Mouse (Mus musculus) gastrocnemius, adult 18-20 months (tissue): Measurements from ENCODE around the gene Btbd9. TPM values are rescaled to one million over a fixed set of nuclear protein-coding genes. Genes with fewer than 3 reads are reported as not detected.
A peak's percentile ranks its signal among the peaks of the same experiment; 100 is the strongest.

ENCODE experiments used
- DNase-seq: peaks from one replicate; pipeline ENCODE4 v3.0.0; 2021; ENCODE audit warnings: low spot score
- total RNA-seq, 2 experiments: library from RNA; stranded (reverse); gene quantifications; 2 replicates each; pipeline ENCODE4 v1.2.3; 2021

Gene Btbd9
- total RNA-seq, 2 experiments from 2014 or later = 11.5 to 15.2 TPM

DNA sequence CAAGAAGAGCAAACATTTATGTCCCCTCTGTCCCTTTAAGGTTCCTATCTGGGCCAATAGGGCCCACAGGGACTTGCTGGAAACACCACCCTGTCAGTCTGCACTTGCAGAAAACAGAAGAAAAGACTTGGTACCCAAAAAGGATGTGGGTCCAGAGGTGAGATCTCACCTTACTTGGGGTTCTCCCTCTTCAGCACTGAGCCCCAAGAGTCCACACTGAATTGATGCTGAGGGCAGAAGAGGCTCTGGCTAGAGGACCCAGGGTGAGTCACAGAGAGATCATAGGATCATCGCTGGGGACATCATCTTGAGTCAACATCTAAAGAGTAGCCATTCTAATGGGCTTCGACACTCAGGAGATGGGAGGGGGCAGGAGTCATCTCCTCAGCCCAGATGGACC is 290.6 kb downstream of the Btbd9 start:
- no peak for DNase-seq

DNA sequence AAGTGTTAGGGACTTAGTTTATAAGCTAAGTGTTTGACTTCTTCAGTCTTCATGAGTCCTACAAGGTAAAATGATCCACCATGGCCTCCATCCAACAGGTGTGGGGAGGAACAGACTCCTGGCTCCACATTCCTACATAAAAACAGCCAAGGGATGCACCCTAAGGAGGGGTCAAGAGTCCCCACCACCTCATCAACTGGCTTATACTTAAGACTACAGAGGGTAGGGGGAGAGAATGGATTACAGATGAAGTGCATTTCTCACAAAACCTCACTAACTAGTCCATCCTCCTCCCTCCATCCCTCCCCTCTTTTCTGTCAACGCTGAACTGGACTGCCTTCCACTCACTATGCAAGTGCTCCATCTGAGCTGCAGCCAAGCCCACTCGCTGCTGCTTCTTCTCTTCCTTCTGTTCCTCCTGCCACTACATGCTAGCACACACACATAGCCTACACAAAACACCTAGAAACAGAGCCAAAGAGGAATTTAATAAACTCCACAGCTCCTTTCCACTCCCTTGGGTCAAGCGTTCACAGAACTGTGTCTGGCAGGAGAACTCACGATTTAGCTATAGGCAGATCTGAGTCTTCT is 292.7 kb downstream of the Btbd9 start:
- no peak for DNase-seq

DNA sequence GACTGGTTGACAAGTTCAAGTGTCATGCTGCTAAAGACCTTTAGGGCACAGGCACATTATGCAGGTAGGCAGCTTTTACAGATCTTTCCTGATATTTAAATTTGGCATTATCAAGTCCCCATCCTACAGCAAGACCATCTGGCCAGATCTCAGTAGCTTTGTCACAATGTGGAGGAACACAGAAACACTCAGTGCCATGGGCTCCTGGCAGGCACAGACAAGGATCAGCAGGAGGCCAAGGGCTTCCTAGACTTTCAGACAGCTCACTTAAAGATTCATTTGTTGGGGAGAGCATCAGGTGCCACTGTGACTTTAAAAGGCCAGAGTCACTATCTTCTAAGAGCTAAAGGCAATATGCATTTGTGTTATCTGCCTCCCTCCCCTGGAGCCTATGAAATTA is 293.3 kb downstream of the Btbd9 start:
- DNase-seq = no peak

DNA sequence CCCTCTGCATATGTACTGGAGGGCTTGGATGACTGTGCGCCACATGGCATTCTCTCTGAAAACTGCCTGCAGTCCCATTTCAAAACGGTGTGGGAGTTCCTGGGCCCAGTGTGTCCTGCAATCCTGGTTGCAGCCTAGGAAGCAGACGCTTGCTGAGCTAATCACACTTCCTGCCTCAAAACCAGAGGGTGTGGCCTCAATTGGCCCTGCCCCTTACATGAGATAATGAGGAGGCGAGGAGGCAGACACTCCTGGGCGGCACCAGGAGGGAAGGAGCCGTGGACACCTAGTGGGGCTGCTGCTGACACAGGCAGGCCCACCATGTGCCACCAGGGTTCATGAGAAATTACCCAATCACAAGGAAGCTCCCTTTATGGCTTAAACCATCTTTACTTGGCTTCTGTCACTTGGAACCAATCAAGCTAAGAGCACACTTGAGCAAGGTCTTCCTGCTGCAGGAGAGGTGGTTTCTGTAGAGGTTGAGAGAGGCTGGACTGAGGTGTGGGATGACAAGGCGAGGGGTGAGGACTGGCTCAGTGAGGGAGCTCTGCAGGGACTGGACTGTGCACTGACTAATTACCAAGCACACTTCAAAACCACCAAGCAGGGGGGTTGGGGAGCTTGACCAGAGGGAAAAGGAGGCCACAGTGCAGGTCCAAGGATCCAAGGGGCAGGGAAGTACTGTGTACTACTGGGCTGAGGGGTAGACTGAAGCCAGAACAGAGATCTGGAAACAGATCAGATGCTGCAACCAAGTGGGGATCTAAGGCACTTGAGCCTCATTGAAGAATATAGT is 295.8 kb downstream of the Btbd9 start:
- no peak for DNase-seq

DNA sequence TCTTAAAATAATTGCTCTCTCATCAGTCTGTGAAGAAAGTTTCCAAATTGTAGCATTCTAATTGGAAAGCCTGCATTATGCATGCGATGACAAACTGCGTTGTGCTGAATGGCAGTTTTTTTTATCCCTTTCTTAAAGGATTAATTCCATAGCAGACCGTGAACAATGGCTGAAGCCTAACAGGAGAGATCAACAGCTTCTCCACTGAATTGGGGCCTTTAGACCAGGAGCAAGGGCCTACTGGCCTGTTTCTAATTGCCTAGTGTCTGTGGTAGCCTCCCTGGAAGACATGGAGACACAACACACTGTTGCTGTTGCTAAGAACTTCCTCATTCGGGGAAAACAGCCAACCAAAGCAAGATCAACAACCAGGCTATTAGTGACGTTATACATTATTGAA is 296.6 kb downstream of the Btbd9 start:
- no peak for DNase-seq

DNA sequence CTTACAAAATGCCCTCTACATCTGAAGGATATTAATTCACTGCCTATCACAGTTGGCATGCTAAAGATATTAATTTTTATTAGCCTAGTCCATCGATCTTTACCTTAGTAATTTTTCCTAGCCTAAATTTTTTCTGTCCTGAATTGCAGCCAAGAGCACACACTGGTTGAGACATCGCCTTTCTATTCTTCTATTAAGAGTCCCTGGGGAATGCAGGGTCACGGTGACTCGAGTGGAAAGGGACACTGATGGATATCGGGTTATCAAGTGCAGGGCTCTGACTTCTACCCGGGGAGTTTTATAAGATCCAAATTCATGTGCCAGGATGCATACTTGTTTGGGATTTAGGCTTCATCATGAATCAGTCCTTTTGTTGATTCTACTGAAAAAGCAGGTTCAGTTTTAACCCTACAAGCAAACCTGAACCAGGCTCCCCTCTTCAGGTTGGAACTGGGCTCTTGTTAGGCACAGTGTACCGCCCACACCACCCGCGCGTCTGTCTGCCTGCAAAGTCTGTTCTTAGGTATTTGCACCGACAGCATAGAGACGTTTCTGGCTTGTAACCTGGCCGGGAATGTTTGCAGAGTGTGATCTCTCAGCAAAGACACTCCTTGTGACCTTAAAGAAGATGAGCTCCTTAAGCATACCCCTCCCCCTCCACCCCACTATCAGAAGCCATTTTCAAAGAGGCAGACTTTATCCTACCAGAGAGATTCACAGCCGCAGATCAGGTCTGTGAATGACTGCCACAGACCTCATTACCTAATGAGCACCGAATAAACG is 297.5 kb downstream of the Btbd9 start:
- peak; percentile 30 for DNase-seq

DNA sequence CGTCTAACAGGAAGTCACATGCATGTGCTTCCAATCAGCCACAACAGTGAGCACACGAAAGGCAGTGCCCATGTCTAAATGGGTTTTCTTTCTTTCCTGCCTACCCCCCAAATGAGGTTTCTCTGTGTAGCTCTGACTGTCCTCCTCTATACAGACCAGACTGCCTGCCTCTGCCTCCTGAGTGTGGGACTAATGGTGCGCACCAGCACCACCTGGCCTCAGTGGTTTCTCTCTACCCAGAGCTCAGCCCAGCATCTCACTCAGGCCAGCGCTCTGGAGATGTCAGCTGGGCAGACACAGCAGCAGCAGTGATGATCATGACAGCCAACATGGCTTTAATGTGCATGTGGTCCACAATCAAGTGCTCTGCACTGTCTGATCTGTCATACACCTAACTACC is 299.8 kb downstream of the Btbd9 start:
- no peak for DNase-seq

DNA sequence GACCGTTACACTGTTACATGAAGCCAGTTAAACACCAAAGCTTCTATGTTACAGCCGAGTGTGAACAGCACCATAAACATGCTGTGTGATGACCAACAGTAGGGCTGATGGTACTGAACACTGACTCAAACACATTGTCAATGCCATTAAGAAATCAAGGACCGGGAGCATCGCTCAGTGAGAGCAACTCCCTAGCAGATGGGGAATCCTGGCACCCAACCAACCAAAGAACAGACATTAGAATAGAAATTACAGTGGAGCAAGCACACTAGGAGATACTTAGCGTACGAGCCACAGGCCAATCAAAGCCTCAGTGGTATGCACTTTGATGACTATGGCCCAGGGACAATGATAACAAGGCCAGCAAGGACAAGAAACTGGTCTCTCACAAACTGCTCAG is 303.5 kb downstream of the Btbd9 start:
- DNase-seq = no peak

DNA sequence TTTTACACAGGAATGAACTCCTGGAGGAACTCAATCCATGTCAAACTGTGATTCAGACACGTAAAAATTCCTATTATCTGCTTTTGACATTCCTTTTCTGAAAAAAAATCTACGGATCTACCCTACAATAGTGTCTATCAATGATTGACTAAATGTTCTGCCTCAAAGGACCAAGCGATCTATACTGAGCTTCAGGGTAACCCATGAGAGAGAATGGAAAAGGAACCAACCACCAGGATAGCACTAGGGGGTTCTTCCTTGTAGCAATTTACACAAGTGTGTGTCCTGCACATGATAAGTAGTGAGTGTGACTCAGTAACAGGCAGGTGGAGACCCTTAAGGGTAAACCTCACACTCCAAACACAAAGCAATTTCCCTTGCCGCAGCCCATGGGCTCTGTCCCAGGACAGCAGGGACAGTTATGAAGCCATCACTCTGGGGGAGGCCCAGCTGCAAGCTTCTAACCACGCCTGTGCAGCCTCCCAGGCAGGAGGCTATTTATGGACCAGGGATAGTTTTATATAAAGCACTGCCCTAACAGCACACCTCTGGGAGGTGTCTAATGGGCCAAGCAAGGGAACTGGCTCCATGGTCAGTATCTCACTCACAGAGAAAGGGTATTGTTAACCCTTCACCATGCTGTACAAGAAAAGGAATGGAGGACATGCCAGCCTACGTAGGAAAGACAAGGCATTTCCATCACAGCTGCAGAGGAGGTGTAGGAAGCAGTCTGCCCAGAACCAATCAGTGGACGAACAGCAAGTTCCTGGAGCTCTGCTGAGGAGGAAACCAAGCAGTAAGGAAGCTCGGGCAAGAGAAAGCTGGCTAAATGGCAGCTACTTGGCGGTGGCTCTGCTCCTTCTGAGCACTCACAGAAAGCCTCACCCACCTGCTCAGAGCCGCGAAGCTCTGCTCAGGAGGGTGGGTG is 306.9 kb downstream of the Btbd9 start:
- peak; percentile 47 for DNase-seq

DNA sequence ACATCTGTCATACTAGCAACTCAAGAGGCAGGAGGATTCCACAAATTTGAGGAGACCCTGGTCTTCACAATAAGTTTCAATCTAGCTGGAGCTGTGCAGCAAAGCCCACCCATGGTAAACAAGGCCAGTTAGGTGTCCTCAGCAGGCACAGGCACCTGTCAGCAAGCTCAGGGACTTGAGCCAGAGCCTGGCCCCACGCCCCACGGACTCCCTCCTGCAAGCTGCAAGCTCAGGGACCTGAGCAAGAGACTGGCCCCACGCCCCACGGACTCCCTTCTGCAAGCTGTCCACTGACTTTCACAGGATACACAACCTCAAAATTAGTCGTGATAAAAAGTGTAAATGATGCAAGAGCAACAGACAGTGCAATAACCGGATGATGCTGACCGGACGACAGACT is 307.8 kb downstream of the Btbd9 start:
- peak; percentile 36 for DNase-seq

DNA sequence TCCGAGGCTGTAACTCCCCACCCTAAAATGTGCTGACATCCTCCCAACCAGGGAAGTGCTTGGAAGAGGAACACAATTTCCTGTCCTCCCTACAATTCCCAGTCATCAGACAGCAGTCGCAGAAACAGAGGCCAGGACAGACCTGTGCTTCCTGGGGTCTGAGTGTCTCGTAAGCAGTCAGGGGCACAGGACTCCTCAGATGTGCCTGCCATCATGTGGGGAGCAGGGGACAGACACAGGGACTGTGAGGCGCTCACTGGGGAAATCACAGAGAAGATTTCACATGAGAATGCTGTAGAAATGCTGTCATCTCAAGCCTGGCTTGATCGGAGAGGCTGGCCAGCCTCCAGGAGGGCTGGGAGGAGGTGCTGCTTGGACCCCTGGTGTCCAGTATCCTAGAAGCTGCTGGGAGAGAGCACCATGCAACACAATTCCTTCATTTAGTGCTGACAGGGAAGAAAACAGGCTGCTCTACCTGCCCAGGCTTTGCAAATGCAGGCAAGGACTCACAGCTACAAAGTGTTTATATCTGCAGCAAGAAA is 308.8 kb downstream of the Btbd9 start:
- DNase-seq = no peak

DNA sequence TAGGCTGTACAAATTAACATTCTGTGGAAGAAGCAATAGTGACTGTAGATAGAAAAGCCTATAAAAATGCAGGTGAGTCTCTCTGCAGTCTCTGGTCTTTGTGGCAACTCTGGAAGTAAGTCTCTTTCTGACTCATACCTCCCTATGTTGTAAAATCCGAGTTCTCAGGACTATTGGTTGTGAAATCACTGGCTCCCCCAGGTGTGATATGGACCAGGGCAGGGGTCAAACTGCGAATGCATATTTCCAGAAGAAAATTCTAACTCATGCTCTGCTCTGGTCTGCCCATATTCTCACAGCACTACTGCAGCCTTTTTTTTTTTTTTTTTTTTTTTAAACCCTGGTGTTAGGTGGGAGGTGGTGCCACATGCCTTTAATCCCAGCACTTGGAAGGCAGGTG is 312.8 kb downstream of the Btbd9 start:
- no peak for DNase-seq

DNA sequence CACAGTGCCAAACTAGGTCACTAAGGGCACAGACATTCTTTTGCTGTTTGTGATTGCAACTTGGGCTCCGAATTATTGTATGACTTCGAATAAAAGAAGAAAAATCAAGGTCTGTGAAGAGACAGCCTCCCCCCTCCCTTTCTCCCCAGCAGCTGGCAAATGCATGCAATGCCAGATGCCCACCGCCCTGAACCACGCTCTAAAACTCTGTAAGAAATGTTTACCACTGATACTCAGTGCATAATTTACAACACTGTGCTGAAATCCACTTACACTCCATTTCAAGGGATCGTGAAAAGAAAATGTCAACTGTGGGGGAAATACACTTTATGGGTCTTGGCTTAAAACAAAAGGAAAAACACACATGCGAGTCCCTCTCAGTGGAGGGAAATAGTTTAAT is 313.3 kb downstream of the Btbd9 start:
- no peak for DNase-seq

DNA sequence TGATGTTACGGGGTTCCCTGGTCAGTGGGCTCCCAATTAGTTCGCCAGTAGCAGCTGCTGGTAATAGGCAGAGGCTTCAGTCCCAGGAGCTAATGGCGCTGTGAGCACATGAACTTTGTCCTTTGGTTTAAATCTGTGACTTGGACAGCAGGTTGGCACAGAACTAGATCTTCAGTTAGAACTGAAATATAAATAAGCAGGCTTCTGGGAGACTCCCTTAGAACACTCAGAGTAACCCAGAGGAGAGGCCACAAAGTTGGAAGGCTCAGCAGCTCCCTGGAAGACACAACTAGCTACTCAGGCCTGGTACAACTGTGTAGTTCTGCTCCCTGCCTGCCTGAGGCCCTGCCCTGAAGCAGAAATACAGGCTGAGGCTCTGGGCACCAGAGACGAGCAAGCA is 313.8 kb downstream of the Btbd9 start:
- DNase-seq = peak; percentile 60

DNA sequence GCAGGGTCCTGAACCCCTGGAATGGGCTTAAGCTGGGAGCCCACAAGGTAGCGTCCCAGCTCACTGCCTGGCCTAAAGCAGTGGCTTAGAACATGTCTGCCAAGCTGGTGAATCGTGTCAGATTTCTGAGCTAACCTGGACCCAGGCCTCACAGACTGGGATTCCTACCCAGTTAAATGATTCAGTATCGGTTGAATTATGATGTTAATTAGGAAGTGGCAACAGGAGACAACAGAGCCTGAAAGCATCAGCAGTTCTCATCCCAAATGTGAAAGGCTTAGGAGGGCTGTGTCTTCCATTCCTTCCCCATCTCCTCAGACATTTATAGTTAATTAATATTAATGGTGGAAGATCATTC is 314.3 kb downstream of the Btbd9 start:
- DNase-seq = no peak

DNA sequence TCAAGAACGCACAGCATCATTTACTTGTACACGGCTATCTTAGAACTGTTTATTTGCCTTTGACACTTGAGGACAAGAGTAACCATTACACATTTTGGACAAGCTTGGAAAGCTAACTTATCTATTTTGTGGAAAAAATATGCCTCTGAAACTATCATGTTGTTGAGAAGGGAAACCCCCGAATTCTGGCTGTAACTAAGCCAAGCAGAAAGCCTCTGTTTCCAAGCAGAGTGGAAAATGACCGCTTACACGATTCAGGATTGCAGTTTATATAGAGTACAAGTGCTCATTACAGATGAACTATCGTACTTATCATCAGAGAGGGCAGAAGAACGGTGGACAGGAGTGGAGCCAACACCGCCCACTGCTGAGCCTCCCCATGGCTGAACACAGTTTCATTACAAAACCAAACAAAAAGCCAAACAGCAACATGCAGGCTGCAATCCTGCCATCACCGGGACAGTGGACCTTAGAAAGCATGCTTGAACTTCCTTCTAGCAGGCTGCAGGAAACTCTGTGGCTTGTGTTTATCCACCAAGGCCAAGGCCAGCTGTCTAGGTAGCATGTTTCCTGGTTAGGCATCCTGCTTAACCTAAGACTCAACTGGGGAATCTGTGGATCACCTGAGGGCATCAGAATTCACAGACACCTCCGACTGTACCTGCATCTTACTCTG is 314.8 kb downstream of the Btbd9 start:
- no peak for DNase-seq

DNA sequence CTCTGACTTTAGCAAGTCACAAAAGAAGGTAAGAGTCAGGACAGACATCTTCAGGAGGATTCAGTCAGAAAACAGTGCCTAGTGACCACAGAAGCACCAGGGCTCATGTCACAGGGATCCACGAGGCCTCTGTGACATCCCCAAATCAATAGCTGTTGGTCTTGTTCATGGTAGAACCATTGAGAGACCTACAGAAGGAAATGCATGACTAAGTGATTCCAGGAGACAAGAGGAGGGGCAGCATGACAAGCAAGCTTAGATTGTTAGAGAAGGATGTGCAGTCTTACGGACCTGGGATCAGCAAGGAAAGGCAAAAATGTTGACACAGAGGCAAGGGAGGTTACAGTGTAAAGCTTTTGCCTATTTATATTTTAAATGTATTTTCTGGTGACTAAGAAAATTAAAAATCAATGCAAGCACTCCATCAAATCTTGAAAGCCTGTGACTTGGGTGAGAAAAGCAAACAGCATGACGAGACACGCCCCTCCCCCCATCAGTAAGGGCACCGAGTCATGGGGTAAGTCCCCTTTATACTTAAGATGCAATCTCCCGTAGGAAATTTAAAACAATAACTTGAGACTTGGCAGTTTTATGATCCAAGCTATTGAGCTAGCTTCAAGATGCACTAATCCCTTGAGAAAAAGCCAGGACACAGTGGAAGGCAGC is 315.5 kb downstream of the Btbd9 start:
- no peak for DNase-seq

DNA sequence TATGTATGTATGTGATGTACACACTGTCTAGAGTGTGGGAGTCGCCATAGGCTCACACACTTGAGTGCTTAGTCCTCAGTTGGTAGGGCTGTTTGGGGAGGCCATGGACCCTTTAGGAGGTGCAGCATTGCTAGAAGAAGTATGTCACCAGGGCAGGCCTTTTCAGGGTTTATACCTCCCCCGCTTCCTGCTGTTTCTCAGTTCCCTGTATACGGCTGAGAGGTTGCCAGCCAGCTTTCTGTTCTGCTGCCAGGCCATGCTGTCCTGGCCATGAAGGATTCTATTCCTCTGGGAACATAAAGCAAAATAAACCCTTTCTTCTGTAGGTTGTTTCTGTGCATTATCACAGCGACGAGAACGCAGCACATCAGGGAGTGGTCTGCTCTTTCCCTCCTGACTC is 316.4 kb downstream of the Btbd9 start:
- DNase-seq = no peak

DNA sequence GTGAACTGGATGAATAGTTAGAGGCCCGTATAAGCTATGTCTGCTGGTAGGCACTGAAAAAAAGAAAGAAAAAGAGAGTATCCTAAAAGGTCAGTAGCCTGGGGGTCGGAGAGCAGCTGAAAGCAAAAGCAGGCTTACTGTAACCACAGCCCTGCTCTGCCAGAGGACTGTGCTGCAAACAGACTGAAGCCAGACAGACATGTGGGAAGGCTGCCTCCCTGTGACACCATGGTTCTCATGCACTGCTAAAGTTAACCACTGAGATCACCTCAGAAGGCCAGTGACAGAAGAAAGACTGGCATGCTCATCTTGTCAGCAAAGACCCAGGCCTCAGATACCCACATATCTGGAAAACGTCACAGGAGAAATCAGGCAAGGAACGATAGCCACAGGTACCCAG is 317.8 kb downstream of the Btbd9 start:
- no peak for DNase-seq

DNA sequence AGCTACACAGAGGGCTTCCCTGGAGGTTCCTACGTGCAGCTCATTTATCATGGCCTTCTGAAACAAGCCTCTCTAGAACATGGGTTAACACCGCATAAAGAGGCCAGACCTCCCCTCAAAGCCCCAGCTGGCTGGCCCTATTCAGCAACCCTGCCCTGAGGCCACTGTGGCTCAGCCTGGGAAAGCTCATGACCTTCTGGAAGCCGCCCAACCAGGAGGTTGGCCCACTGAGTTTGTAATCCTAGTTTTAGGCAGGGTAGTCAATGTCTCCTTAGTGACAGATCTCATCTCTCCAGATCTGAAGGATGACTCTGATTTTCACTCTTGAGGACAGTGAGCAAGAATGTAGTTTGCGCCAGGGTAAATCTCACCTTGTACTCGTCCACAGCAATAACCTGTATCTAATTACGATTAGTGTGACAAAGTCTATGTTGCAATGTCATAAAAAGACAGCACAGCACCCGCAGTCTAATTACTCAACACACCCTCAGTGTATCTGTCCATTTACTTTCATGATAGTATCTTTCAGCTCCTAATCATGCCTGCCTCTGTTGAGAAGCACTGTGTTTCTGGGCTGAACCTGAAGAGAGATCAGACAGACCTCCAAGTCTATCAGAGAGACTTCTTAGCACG is 320.2 kb downstream of the Btbd9 start:
- peak; percentile 57 for DNase-seq
